Mouse (Mus musculus) layer of hippocampus, adult 18-20 months (tissue): ENCODE results near the gene Slc16a14. TPM values are rescaled to one million over a fixed set of nuclear protein-coding genes. Genes with fewer than 3 reads are reported as not detected.

Experiments
- DNase-seq, 2 experiments: peaks; one replicate each; pipeline ENCODE4 v3.0.0; 2022; ENCODE audit warnings: low spot score in 2 of 2
- total RNA-seq, 2 experiments: library from RNA; stranded (reverse); gene quantifications; 2 replicates each; pipeline ENCODE4 v1.2.3; 2021

Gene Slc16a14
- total RNA-seq, 2 experiments from 2014 or later = 11.7 to 12.4 TPM

DNA sequence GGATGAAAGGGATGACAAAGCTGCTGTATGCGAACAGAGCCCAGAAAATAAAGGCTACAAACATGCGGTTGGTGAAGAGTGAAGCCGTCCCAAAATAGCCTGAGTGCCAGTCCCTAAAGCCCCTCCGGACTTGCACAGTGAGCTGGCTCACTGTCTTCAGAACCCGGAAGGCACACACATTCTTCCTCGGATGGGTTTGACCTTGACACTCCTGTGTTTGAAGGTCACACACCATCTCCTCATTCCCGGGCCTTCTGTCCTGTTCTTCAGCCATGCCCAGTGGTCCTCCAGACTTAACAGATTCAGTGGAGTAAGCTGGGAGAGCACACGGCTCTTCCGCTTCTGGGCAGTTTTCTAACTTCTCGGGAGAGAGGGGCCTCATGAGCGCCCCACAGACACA lies 22.4 kb downstream of the Slc16a14 start:
- DNase-seq = no peak

DNA sequence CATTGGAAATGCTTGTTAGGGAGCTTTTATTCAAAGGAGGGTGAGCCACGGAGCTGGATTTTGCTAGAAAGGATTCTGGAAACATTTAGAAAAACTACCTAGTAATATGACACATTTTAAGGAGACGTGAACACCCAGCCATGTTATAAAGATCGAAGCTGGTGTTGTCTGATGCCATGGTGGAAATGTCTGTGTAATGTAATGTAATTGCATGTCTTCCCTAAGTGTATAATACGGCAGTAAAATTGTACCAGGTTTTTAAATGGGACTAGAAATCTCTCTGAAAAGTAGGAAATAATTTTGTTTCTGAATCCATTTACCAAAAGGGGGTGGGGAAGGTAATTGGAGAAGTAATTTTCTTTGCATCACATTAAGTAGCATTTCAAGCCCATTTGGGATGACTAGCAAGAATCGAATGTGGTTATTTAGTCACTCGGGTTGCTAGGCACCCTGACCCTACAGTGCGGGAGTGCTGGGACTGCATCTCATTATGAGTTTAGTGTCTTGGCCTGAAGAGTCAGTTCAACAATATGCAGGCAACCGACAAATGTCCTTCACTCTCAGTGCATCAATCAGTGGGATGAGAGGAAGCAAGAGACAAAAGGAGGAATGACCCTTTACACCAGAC lies 24.6 kb downstream of the Slc16a14 start:
- DNase-seq = no peak

DNA sequence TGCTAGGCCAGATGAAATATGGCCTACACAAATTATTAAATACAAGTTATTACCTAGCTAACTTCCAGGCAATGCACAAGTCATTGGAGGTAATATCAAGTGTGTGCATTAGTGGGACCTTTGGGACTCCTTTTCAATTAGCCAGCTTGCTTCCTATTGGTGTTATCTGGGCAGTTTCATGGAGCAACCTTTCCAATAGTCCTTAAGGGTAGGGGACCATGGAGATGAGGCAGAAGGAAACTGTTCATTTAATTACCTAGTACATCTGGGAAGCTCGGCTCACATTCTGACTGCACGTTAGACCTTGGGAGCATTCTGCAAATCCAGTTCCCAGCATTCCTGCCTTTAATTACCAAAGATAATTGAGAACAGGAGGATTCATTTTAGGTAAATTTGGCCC lies 30.5 kb downstream of the Slc16a14 start:
- no peak for DNase-seq

DNA sequence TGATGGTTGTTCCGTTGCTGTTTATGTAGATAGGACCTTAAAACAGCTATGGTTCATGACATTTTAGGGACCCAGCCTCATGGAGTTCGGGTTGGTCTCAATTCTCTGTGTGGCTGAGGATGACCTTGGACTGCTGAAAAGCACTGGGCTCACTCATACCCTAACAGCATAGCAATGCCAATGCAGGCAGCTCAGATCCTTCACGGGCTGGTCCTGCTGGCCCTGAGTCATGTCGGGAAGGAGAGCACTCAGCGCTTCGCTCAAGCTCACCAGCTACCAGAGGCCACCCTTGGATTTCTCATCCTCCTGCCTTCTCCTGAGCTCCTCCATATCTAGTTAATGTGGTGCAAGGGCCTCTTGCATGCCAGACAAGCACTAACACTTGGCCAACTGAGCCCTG lies 35.8 kb downstream of the Slc16a14 start:
- DNase-seq = no peak

DNA sequence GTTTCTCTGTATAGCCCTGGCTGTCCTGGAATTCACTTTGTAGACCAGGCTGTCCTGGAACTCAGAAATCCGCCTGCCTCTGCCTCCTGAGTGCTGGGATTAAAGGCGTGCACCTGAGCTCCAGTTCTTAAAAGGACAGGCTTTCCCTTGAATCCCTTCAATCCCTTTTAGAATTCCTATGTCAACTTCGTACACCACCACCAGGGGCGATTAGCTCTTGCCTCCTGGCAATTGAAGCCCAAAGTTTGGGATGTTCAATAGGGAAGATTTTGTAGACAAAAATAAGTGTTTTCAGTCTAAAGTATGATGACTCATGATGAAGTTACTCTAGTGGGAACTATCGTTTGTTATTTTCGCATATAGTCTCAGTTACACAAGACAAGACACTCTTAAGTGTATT lies 37.6 kb downstream of the Slc16a14 start:
- DNase-seq = no peak

DNA sequence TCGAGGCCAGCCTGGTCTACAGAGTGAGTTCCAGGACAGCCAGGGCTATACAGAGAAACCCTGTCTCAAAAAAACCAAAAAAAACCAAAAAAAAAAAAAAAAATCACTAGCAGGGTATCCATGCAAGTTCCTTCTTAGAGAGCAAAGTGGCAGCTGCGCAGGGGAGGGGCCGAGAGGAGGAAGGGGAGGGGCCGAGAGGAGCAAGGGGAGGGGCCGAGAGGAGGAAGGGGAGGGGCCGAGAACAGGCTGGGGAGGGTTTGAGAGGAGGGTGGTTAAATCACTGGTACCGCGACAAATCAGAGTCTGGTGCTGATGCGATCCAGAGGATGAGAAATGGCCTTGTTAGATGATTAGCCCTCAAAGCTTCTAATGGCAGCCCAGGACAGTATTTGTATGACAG lies 43.2 kb downstream of the Slc16a14 start:
- no peak for DNase-seq

DNA sequence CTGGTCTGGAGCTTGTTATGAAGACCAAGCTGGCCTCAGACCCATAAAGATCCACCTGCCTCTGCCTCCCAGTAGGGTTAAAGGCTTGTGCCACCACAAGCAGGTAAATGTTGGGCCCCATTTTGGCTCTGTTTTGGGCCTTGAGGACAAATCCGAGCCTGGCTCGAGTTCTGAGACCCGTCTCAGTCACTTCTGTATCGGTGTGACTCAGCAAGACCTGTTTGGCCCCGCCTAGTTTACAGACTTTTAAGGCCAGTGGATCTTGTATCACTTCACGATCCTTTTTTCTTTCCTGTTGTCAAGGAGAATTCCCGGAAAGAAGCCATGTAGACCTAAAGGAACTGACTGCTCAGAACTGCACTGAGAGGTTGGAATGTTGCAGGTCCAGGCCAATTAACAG lies 44.4 kb downstream of the Slc16a14 start:
- no peak for DNase-seq

DNA sequence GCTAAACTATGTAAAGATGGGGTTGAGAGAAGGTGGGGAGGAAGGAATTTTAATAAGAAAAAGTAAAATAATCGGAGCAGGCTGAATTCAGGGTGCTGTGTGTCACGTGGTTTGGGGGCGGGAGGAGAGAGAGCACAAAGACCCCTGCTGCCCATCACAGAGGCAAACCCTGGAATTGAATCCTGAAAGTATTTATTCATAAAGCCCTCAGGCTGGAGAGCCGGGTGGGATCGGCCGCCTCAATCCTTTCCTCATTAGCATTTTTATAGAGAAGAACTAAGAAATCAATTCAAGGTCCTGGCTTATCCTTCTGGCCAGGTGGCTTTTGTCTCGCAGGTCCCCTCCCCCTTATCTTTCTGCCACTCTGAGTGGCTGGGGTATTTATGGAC lies 44.9 kb downstream of the Slc16a14 start:
- DNase-seq = no peak

DNA sequence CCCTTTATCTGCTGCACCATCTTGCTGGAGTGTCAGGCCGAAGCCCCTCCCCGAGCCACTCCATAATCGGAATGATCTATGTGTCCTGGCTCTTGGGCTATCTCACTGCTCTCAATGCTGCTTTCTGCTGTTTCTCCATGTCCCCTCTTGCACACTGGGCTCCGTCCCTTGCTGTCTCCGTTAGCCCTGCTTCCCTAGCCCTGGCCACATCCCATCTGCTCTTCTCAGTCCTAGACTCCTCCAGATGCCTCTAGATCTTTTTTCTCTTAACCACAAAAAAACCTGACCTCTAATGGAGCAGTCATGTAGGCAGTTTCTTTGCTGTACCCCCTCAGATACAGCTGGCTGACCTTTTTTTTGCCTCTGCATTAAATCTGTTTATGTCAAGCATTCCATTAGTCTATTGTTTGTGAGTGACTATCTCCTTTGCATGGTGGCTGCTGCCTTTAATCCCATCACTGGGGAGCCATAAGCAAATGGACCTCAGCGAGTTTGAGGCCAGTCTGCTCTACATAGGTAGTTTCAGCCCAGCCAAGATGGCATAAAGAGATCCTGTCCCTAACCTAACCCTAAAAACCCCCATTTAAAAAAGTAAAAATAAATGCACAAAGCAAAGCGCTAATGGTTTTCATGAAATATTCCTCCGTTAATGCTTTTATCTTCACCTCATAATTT lies 45.5 kb downstream of the Slc16a14 start:
- DNase-seq = no peak

DNA sequence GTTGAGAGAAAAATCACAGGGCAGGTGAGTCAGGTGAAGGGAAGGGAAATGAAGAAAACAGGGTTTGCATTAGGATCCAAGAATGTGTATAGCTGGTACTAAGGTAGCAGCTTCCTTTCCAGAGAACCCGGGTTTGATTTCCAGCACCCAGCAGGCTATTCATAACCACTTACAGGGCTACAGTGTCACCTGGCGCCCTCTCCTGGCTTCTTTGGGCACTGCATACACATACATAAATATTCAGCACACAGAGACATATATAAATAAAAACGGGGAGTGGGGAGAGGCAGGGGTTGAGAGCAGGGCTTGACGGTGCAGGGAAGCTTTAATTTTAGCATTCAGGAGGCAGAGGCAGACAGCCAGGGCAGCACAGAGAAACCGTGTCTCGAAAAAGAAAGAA lies 49.0 kb downstream of the Slc16a14 start:
- no peak for DNase-seq

DNA sequence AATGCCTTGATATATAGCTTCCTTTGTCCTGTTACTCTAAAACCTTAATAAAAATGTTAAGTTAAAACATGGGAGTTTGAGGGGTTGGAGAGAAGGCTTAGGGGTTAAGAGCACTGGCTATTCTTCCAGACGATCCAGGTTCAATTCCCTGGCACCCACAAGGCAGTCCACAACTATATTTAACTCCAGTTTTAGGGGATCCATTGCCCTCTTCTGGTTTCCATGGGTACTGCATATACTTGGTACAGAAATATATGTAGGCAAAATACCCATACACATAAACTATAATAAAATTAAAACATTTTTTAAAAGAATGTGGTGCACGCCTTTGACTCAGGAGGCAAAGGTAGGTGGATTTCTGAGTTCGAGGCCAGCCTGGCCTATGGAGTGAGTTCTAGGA lies 49.8 kb downstream of the Slc16a14 start:
- no peak for DNase-seq

DNA sequence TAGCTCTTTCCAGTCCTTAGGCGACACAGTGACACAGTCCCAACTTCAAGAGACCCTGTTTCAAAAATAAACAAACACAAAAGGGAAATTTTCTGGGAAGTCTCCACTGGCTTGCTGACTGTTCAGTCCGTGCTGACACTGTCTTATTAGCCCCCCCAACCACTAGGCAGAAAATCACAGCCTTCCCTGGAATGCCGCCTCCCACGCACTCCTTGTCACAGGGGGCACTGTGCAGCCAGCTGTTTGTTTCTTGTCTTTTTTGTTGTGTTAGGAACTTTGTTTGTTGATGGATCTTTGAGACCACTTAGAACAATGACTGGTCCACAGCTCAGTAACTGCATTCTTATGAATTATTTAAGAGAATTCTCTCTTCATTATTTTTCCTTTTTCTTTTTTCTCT lies 51.0 kb downstream of the Slc16a14 start:
- DNase-seq = no peak

DNA sequence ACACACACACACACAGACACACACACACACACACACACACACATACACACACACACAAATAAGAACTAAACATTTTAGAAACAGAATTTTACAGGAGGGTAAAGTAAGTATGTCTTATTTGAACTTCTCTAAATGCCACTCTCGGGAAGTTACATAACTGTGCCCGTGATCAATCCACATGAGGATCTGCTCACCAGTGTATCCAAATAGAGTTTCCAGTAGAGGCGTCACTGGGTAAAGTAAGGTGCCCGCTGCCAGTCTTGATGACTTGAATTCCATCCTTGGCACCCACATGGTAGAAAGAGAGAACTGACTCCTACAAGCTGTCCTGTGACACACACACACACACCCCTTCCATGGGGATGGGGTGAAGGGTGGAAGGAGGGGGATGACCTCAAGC lies 52.0 kb downstream of the Slc16a14 start:
- peak in 1 of 2 experiments; percentile 28 for DNase-seq

DNA sequence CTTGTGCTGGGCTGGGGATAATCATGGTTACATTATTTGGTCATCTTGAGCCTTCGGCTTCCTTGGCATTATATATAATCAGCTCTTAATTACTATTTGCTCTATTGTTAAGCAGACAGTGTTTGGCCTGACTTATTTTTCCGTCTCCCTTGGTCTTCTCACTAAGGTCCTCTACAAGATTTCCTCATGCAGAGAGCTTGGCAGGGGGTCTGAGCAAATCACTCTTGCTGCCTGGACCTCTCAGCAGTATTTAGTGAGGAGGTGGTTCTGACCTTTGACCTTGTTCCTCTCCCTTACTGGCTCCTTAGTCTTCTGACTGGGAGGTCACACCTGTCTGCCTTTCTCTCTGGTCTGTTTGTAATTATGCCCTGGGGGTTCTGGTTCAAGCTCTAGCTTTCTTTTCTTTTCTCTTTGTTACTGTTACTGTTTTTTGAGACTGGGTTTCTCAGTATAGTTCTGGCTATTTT lies 52.8 kb downstream of the Slc16a14 start:
- DNase-seq = no peak

DNA sequence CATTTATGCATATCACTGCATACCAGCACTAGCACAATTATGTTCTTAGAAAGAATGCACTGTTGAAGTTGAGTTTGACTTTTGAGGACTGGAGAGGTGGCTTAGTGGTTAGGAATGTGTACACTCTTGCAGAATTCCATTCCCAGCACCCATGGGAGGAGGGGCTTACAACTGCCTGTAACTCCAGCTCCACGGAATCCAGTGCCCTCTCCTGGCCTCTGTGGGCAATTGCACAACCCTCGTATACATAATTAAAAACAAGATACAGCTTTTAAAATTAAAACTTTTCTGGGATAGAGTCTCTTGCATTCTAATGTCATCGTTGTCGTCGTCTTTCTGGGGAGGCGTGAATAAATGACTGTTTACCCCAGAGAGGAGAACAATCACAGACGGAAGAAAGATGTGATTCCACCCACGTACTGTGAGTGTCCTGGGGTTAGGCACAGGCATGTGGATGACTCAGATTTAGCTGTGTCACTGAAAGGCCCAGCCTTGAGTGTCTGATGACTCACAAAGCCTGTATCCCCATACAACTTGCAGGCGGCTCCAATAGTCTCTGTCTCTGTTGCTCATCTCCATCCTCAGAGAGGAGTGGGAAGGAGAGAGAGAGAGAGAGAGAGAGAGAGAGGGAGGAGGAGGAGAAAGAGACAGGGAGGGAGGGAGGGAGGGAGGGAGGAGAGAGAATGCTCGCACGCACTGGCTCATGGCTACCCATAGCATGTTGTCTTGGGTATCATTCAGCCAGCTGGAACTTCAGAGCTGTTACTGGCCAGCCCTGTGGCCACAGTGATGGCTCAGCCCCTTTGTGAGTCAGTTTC lies 53.5 kb downstream of the Slc16a14 start:
- DNase-seq = peak; percentile 28 to 59

DNA sequence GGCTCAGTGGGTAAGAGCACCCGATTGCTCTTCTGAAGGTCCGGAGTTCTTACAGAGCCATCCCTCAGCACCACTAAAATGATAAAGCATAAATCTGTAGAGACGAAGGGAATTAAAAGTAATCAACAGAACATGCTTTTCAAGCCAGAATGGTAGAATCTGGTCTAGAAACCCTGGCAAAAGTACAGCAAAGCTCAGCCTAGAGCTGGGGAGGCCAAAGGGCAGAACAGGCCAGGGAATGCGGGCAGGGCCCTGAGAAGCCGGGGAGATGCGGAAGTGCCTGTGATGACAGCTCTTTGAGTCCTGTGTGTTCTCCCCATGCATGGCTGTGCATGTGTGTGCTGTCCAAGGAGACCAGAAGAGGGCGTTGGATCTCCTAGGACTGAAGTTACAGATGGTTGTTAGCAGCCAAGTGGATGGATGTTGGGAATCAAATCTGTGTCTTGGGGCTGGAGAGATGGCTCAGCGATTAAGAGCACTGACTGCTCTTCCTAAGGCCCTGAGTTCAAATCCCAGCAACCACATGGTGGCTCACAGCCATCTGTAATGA lies 55.3 kb downstream of the Slc16a14 start:
- DNase-seq = no peak

DNA sequence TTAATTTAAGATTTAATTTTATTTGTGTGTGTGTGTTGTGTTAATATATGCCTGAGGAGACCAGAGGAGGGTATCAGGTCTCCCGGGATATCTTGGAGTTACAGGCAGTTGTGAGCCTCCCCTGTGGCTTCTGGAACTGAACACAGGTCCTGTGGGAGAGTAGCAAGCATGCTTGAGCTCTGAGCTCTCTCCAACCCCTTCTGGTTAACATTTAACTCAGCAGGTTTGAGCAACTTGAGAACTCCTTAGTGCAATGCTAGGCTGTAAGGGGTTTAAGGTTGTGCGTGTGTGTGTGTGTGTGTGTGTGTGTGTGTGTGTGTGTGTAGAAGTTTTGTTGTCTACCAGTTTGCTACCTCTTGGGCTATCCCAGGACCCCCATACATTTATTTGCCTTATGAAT lies 57.3 kb downstream of the Slc16a14 start:
- DNase-seq = no peak

DNA sequence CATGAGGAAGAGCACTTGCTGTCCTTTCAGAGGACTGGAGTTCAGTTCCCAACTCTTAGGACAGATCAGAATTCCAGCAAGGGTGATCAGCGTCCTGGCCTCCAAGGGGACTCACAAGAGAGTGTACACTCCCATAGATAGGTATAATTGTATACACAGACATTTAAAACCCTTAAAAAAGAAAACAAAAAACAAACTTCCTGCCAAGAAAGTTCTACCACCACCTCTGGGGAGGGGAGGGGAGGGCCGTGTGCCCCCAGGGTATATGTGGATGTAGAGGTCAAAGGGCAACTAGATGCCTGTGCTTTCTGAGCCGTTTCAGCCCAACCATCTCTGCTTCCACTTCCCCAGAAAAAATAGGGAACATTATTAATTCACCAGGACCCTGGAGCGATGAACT lies 62.0 kb downstream of the Slc16a14 start:
- DNase-seq = no peak

DNA sequence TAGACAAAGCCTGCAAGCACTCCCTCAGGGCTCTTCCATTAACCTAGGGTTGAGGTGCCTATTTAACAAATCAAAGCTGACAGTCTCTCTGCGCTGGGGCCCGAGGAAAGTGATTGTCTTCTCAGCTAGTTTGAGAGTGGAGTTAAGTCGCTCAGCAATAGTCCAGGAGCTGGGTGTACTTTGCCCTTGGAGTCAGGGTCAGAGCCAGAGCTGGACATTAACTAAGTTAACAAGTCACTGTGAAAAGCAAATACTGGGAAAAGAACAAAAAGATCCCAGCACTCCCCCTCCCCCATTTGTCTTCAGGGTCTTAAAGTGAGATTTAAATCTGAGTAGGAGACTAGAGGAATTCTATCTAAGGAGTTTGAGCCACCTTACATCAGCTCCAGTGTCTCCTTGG lies 62.8 kb downstream of the Slc16a14 start:
- no peak for DNase-seq

DNA sequence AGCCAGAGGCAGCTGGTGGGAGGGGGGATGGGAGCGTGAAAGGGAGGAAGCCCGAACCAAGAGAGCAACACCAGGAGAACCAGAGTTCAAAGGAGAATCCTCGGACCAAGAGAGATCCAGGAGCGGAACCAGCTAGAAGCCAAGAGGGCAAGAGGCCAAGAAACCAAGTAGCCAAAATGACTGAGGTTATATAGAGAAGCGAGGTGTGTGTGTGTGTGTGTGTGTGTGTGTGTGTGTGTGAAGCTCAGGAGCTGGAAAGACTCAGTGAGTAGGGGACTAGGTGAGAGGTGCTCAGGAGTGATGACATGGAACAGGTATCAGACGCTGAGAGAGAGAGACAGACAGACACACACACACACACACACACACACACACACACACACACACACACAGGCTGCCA lies 63.8 kb downstream of the Slc16a14 start:
- DNase-seq = no peak

DNA sequence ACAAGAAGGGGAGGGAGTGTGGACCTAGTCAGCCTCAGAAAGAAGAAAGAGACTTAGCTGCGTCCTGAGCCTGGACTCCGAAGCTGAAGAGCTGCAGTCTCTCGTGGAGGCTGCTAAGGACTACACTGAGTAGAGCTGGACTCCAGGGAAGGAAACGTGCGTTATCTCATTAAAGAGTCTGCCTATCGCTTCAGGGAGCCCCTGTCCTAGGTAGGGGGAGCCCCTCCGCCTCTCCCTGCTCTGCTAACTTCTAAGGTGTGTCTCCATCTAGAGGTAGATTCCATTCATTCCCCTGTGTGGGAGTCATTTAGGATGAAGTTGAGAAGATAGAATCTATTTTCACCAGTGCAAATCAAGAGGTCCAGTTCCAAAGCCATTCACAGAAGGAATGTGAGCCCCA lies 65.4 kb downstream of the Slc16a14 start:
- no peak for DNase-seq

DNA sequence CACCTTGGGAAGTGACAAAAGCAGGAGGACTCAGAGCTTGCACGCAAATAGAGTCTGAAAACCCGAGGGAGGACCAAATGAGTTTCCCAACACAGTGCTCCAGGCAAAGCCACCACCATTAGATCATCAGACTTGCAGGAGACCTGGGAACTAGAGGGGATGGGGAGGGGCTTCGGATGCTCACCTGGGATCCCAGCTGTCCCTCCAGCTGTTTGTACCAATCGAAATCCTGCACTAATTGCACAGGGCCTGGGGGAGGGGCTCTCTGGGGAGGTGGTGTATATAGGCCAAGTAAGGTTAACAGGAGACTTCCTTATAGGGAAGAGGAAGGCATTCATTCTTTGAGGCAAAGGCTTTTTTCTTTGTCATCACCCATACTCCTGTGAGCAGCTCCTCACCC lies 66.1 kb downstream of the Slc16a14 start:
- DNase-seq = no peak
